Mouse (Mus musculus) erythroblast, embryonic 14.5 days (primary cell): ENCODE results near the gene Uaca.

Experiments
- GATA1 ChIP-seq: IDR thresholded peaks from 2 replicates; pipeline ENCODE4 v1.6.1; 2012; ENCODE audit warnings: low read length, inconsistent platforms, mixed read lengths
- TAL1 ChIP-seq: IDR thresholded peaks from 3 replicates; pipeline ENCODE4 v1.6.1; 2012; ENCODE audit warnings: low read length, inconsistent platforms, mixed read lengths

DNA sequence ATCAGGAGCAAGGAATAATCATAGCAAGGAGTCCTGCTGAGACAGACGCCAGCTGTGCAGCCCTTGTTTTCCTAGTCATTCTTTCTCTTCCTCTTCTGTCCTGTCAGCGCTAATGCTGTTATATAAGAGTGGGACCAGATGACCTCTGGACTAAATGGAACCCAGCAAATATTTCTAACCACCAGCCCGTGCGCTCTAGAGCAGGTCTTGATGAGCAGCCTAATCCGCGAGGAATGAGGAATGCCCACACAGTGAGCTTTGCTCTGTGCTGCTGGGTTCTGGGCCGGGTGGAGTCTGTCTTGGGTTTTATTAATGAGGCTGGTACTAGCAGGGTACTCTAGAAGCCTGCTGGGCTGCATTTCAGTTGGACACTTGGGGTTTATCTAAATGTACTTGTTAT is 32.4 kb downstream of the Uaca start:
- TF ChIP-seq GATA1 (no peak), TAL1 (no peak)
